Mouse (Mus musculus) MEL (cell line): ENCODE measurements at regions not wholly inside any gene's neighbourhood (a gene's known extent, or its start where the extent isn't known, plus 50 kb on each side); places are given as distances from the start of the nearest gene placed in this dataset.

Experiments used
- E2F4 ChIP-seq: IDR thresholded peaks from 2 replicates; pipeline ENCODE4 v1.6.1; 2011; ENCODE audit warnings: low read depth, low read length, improper control_type of control experiment, borderline replicate concordance
- GATA1 ChIP-seq: IDR thresholded peaks from 2 replicates; pipeline ENCODE4 v1.6.1; 2011; ENCODE audit warnings: low read depth, low read length, improper control_type of control experiment
- MAX ChIP-seq: IDR thresholded peaks from 2 replicates; pipeline ENCODE4 v1.6.1; 2011; ENCODE audit warnings: low read length, improper control_type of control experiment
- POLR2AphosphoS2 ChIP-seq: IDR thresholded peaks from 2 replicates; pipeline ENCODE4 v1.6.1; 2011; ENCODE audit warnings: low read length, improper control_type of control experiment
- TBP ChIP-seq: IDR thresholded peaks from 2 replicates; pipeline ENCODE4 v1.8.0; 2011; ENCODE audit warnings: low read depth, low read length, improper control_type of control experiment

DNA sequence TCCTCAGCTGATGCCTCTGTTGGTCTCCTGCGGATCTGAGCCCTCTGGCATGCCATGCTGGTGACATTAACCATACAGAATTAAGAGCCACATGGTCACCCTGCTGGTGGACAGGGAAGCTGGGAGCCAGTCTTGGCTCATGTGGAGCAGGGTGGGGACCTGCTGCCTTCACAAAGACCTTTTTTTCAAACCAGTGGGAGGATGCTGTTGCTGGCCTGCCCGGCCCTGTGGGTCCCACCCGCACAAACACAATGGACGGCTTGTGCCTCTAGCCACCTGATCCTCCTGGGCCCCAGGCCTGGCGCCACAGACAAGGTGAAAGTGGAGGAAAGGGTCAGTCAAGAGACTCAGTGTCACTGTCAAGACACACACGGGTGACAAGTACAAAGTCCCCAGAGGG, 73.4 kb downstream of the Sik1 start:
- TF ChIP-seq TBP = no peak
- TF ChIP-seq POLR2AphosphoS2 = no peak
- no peak for TF ChIP-seq MAX
- no peak for TF ChIP-seq GATA1
- TF ChIP-seq E2F4 = no peak
